Mouse (Mus musculus) spleen, adult 10 weeks (tissue): ENCODE results near the gene Zfp112. TPM values are rescaled to one million over a fixed set of nuclear protein-coding genes. Genes with fewer than 3 reads are reported as not detected.

Experiments used
- polyA plus RNA-seq: library from polyadenylated mRNA; stranded (reverse); fragments of 350-450 nt; fragmentation: Illumina TruSeq; extraction: RNeasy Lipid Tissue Mini Kit (QIAGEN cat#74804); gene quantifications from one replicate; pipeline ENCODE4 v1.2.3, GENCODE M21; 2015; ENCODE audit warnings: low replicate concordance; ENCODE audit not compliant: insufficient read depth

The Zfp112 gene
- 1.9 TPM for polyA plus RNA-seq

GRCm38 (mm10) chr7:24112156-24112856 lies at the start of gene Zfp112:
TSS of gene Zfp112 (plus strand) at chr7:24112314.

GRCm38 (mm10) chr7:24081634-24082431 lies 30.3 kb upstream of the Zfp112 start, which contains the start of gene Zfp180:
TSS of gene Zfp180 (plus strand) at chr7:24081924.

DNA sequence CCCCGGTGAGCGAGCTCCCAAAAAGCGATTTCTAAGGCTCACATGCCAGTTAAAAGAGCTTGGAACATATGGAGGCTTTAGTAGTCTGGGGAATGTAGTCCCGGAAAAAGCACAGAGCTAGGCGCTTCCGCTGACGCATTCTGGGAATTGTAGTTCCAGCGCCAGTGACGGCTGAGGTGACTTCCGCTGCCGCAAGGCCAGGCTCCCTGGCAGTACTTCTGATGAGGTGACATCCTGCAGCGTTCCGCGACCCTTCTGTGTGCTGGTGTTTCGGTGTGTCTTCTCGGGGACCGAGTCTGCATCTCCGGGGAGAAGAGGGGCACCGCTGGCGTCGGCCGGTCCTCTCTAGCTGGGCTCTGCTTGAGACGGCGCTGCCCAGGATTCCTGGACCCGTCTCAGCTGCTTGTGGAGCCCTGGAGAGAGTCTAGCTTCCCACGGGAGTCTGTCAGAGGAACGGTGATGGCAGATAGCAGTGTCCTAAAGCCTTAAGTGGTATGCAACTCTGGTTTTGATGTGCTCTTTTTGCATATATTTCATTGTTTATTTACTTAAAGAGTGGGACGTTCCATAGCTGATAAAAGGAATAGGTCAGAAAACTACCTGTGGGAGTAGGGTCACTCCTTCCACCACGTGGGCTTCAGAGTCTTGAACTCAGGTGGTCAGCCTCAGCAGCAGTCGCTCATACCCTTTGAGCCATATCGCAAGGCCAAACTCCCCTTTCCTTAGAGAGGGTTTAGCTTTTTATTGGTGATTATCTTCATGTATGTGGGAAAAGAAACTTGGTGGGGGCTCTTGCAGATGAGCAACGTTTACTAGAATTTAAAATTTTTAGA lies 22.1 kb downstream of the Zfp112 start, which contains the start of gene Zfp235:
Gene Zfp235, plus strand, starts transcription at position 174 of the 833 bp plus-strand sequence.

DNA sequence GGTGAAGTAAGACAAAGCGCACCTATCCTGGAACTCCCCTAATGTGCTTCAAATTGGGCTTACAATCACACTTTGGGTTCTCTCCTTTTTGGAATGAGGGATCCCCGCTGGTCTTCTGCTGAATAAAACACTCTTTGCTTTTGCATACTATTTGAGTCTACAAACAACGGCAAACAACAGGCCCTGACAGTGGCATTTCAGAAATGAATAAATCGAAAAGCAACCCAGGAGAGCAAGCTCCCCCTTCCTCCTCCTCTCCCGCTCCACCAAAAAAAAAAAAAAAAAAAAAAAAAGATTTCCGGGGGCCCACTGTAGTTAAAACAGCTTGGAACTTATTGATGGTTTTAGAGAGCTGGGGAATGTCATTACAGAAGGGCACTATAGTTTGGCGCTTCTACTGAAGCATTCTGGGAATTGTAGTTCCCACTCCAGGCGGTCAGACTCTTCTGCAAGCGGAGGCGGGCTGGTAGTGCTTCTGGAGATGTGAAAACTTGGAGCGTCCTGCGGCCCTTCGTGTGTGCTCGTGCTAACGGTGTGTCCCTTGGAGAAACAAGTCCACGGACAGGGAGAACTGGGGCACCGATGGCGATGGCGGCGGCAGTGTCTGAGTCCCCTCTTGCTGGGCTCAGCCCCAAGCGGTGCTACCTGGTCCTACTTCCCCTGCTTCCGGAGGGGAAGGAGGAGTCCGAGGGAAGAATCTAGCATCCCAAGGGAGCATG lies 62.7 kb downstream of the Zfp112 start, which contains the start of gene Zfp114:
Gene Zfp114, plus strand, starts transcription at position 443 of the 719 bp plus-strand sequence.

Other genes starting within 250 kb of the Zfp112 start
- gene Vmn1r177, start 245.9 kb upstream of the Zfp112 start, polyA plus RNA-seq: not detected
- not detected for gene Vmn1r178, start 220.3 kb upstream of the Zfp112 start, polyA plus RNA-seq
- gene Vmn1r179, start 185.3 kb upstream of the Zfp112 start, polyA plus RNA-seq: not detected
- not detected for gene Vmn1r180, start 161.7 kb upstream of the Zfp112 start, polyA plus RNA-seq
- not detected for gene Vmn1r181, start 137.7 kb upstream of the Zfp112 start, polyA plus RNA-seq
- gene V1rd19, start 110.6 kb upstream of the Zfp112 start, polyA plus RNA-seq: not detected
- gene Vmn1r183, start 59.1 kb upstream of the Zfp112 start, polyA plus RNA-seq: not detected
- 25.4 TPM for gene Zfp180, start 30.4 kb upstream of the Zfp112 start, polyA plus RNA-seq
- gene Zfp235, start 21.9 kb downstream of the Zfp112 start, polyA plus RNA-seq: 11.2 TPM
- 0.37 TPM for gene Zfp114, start 62.7 kb downstream of the Zfp112 start, polyA plus RNA-seq
- gene Zfp111, start 99.1 kb downstream of the Zfp112 start, polyA plus RNA-seq: 4.2 TPM
- gene Zfp109, start 125.2 kb downstream of the Zfp112 start, polyA plus RNA-seq: 3.5 TPM
- 0.94 TPM for gene Zfp108, start 142.5 kb downstream of the Zfp112 start, polyA plus RNA-seq
- 1.8 TPM for gene Zfp93, start 158.1 kb downstream of the Zfp112 start, polyA plus RNA-seq
- gene Zfp61, start 188.9 kb downstream of the Zfp112 start, polyA plus RNA-seq: 13.9 TPM
- 9.0 TPM for gene Zfp94, start 204.4 kb downstream of the Zfp112 start, polyA plus RNA-seq
- gene Tescl, start 221.6 kb downstream of the Zfp112 start, polyA plus RNA-seq: not detected
- not detected for gene Lypd5, start 236.9 kb downstream of the Zfp112 start, polyA plus RNA-seq